Mouse (Mus musculus) embryo, embryonic 10 days (tissue): Measurements from ENCODE around the gene Dag1.
"Not testable (repeated sequence)": the region's sequence is repeated elsewhere in the genome, so short reads cannot be mapped to it uniquely, and the experiment has no call there.

Source experiments
- DNase-seq: peaks from one replicate; pipeline ENCODE4 v3.0.0-alpha.2; 2015; ENCODE audit warnings: low spot score

The Dag1 gene

DNA sequence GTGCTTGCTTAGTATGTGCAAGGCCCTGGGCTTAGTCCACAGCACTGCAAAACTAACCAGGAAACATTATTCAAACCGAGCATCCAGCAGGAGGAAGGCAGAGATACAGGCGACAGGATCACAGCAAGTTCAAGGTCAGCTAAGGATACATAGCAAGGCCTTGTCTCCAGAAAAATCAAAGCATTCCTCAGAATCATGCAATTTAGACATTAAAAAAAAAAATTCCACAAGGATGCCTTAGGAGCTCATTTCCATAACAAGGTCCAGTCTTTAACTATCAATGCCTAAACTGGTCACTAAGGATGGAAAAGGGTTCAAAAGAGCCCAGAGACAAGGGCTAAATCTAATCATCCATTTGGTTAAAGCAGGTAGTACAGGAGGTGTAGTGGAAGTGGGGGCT is 38.6 kb downstream of the Dag1 start:
- DNase-seq: no peak

DNA sequence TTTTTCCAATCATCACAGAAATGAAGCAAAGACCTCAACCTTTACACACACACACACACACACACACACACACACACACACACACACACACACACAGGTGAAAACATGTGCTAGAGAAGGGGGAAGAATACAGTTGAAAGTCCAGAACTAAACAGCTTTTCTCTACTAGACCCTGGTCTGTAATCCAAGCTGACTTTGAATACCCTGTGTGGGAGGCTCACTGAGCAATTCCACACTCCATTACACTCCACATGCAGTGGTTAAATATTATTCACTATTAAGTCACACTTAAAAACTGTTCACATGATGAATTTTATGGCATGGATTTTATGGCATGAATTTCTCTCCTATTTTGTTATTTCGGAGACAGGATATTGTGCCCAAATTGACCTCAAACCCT is 40.1 kb downstream of the Dag1 start:
- no peak for DNase-seq

DNA sequence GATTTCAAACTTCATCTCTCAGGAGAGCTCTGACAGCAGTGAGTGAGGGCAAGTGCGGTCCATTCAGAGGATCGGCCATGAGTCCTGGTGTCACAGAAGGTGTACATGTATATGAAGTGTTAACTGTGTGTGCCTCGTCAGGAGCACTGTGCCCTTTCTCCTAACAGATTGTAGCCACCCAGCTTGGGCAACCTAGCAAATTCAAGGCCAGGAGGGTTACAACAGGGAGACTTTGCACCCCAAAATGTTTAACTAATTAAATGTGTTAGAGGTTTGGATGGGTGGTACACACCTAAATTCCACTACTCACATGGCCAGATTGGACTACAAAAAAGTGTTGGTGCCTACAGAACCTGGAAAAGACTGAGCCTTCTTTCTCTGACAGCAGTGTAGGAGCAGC is 42.2 kb downstream of the Dag1 start:
- DNase-seq: no peak

DNA sequence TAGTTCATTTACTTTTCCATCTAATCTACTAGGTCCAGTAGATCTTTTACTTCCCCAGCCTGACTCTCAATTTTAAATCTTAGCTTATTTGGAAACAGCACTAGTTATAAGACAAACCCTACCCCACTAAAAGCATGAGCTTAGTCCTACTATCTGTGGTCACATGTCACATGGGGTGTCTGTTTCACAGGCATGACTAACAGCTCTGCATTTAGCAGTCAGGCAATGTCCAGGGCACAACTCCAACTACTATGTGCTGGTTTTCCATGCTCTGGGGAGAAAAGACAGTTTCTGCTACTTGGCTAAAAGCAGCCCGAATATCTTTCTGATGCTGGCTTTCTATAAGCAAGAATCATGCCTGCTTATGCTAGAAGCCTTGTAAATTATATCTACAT is 43.4 kb downstream of the Dag1 start:
- no peak for DNase-seq

DNA sequence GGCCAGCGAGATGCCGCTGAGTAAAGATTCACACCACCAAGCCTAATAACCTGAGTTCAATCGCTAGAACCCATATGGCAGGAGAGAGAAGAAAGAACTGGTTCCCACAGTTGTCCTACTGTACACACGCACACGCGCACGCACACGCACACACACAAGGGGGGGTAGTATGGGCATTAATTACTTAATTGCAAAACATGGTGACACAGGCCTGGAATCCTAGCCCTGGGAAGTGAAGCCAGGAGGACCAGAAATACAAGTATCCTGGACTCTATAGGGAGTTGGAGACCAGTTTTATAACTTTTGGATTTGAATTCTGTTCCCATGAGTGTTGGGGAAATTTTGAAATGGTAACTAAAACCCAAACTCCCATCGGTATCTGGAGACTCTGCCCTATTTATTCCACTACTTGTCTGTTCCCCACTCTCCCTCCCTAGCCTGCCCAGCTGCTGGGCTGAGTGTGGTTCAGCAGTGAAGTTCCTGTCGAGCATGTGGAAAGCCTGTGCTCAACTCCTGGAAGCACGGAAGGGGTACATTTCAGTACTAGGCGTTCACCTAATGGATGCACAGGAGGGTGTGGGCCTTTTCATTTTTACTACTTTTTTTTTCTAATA is 43.9 kb downstream of the Dag1 start:
- no peak for DNase-seq

DNA sequence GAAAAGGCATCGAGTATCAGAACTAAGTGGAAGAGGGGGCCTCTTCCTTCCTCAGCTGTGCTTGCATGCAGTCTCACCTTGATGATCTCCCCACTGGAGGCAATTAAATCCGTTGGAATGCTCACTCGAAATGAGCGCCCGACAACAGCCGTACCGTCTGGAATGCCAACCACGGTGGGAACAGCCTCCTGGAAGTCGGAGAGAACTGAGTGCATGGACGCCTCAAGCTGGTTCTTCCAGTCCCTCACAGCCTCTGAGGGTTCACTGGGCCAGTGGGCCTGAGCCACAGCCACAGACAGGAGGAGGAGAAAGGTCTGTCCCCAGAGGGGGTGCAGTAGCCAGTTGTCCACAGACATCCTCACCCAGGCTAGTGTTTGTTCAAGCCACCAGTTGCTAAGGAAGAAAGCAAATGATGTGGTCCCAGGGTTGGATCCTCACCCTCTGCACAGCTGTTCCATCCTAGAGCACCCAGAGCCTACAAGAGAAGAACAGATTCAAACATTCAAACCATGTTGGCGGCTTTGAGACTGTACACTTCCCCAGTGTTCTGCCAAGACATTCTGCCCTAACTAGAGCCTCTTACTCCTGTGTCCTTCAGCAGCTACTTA is 45.7 kb downstream of the Dag1 start:
- no peak for DNase-seq

DNA sequence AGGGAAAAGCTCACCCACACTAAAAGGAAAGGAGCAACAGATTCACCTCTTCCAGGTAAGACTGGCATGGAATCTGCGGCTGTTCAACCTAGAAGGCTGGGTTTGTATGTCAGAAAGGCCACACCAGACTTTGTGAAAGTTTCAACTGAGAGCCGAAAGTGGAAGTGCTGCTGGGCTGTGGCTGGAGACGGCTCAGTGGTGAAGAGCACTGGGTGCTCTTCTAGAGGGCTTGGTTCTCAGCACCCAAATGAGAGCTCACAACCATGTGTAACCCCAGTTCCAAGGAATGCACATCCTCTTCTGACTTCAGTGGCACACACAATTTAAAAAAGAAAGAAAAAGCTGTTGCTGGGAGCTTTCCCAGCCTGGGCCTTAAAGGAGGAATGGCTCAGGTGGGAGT is 46.4 kb downstream of the Dag1 start:
- no peak for DNase-seq

DNA sequence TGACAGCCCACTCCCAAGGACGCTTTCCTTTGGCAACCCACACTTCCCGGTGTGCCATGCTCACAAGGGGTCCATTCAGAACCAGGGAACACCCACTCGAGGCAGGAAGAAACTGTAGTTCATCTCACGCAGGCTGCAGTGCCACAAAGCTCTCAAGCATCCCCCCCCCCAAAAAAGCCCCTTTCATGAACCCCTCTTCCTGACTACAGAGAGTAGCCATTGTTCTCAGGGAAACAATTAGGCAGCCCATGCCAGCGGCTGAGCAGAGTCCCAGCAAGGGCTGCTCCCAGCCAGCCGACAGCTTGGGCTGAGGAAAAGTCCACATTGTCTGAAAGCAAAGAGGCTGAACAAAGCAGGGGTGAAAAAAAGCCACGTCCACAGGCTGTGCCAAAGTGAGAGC is 50.7 kb downstream of the Dag1 start:
- DNase-seq: peak; percentile 71

DNA sequence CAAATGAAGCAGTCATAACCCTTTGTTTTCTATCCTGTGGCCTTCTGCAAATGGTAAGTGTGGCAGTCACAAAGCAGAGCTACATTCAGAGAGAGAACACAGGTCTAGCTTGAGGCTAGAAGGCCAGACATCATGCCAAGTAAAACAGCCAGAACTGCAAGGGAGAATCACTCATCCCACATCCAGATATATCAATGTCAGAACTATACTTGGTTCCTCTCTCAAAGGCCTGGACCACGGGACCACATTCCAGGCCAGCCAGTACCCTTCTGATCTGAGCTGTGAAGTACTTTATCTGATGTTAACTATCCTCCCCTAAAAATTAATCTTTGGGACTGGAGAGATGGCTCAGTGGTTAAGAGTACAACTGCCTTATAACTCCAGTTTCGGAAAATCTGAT is 51.3 kb downstream of the Dag1 start:
- DNase-seq: no peak

DNA sequence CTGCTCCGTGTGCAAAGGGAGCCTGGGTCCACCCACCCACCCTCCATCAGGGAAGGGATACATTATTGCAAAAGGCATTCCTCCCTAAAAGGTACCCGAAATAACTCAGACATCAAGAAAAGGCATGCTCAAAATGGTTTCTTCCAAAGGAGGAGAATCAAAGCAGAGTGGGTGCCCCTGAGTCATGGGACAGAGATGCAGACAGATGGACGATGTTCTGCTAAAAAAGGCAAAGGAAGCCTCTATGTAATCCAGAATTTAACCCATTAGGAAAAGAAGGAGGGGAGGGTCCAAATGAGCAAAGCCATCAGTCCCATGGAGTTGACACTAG is 58.2 kb downstream of the Dag1 start:
- no peak for DNase-seq

DNA sequence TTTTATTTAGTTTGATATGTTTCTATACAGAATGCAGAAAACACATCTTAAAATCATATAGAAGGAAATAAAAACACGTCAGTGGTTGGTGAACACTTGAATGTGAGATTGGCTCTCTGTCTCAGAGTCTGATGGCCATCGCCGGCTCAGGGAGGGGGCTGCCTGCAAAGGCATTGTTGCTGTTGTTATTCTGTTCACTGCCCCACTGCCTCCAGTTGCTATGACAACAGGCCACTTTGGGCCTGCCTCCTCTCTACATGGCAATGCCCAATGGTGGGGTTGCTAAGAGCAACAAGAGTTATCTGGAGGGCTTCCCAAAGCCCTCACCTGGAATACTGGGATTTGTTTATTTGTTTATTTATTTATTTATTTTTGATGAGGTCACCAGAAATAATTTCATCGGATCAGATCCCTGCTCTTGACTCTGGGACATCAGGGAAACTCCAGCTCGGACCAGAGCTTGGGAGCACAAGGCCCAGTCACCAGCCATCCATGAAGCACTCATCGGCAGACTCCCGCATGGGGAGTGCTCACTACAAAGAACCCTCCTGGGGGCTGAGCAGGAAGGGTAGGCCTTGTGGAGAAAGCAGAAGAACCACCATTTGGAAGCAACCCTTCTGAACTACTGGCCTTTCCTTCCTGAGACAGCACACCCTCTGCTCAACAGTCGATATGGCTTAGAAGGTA is 58.7 kb downstream of the Dag1 start:
- peak; percentile 73 for DNase-seq

DNA sequence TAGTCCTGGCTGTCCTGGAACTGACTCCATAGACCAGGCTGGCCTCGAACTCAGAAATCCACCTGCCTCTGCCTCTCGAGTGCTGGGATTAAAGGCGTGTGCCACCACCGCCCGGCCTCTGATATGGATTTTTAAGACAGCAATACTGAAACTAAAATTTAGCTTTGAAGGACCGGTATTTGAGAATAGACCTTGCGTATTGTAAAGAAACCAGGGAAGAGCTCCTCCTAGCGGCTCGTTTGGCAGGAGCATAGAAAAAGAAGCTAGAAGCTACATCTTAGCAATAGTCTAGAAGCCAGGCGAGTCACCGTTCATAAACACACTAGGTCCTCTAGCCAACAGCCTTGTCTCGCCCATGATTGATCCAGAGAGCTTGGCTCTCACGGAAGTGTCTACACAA is 60.7 kb downstream of the Dag1 start:
- peak; percentile 63 for DNase-seq

DNA sequence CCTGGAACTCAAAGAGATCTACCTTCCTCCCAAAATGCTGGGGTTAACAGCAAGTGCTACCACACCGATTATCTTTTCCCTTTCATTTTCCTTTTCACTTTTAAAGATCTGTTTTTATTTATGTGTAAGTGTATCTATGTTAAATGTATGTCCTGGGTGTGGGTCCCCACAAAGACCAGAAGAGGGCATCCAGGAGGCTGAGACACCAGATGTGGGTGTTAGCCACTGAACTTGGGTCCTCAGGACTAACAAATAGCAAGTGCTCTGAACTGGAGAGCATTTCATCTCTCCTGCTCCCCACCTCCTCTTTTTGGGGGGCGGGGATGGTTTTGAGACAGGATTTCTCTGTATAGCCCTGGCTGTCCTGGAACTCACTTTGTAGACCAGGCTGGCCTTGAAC is 61.6 kb downstream of the Dag1 start:
- no peak for DNase-seq

DNA sequence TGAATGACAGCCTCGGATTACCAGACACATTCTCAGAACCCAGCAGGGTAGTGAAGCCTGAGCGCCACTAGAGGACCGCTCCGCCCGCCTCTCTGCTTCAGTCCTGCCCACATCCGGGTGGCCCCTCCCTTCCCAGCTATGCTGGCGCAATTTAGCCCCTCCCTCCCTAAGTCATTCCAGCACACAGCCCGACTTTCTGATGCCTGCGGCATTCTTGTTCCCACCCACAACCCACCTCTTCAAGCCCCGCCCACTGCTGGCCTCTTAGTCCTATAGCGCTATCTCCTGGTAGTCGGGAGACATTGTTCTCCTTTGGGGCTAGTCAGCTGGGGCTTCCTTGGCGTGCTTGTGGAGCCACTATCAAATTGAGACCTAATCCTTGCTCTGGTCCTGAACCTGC is 62.6 kb downstream of the Dag1 start:
- DNase-seq: peak; percentile 97

DNA sequence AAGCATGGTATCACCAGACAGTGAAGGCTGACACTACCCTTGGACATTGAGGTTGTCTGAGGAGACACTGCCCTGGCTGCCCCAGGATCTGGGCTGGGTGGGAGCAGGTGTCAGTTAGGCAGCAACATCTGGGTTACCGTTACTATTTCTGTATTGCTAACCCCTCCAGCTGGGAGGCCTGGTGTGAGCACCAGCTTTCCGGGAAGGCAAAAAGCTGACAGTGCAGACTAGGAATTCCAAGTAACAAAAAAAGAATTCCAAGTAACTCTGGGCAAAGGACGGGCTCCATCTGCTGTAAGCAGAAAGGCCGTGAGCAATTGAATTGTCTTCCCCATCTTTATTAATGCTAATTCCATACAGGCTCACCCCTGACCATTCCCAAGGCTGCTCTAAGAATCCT is 65.1 kb downstream of the Dag1 start:
- DNase-seq: no peak

DNA sequence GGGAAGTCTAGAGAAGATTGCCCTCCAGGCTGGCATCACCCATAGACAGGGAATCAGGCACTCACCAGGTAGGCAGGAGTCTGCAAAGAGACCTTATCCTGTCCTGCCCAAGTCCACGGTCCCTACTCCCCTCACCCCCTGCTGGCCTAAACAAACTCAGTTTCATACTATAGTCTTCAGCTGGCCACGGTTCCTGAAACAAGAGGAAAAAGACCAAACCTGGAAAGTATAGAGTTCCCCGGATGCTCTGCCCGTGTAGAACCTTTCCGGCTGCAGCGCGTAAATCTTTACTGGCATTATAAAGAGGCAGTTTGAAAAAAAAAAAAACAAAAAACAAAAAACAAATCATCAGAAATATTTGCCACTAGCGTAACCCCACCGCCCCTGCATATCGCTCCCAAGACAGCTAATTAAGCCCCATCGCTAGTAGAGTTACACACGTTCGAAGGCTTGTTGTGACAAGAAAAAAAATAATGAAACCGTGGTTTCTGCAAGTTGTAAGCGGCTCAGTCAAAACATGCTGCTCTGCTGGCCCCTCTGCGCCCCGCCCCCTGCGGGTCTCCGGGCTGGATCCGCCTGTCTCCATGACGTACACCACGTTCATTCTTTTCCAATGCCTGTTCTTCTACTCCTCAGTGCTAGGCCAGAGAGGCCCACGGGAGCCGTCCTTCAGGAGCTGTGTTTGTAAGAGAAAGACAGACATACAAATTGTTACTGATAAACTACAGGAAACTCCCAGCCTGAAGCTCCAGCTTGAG is 66.7 kb downstream of the Dag1 start:
- DNase-seq: peak; percentile 47

DNA sequence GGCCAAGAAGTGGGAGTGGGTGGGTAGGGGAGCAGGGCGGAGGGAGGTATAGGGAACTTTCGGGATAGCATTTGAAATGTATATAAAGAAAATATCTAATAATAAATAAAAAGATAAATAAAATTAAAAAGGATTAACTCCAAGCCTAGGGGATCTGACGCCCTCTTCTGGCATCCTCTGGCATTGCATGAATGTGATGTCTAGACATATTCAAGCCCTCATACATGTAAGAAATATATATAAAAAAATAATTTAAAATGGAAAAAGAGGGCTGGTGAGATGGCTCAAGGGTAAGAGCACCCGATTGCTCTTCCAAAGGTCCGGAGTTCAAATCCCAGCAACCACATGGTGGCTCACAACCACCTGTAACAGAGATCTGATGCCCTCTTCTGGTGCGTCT is 67.5 kb downstream of the Dag1 start:
- DNase-seq: not testable (repeated sequence)

DNA sequence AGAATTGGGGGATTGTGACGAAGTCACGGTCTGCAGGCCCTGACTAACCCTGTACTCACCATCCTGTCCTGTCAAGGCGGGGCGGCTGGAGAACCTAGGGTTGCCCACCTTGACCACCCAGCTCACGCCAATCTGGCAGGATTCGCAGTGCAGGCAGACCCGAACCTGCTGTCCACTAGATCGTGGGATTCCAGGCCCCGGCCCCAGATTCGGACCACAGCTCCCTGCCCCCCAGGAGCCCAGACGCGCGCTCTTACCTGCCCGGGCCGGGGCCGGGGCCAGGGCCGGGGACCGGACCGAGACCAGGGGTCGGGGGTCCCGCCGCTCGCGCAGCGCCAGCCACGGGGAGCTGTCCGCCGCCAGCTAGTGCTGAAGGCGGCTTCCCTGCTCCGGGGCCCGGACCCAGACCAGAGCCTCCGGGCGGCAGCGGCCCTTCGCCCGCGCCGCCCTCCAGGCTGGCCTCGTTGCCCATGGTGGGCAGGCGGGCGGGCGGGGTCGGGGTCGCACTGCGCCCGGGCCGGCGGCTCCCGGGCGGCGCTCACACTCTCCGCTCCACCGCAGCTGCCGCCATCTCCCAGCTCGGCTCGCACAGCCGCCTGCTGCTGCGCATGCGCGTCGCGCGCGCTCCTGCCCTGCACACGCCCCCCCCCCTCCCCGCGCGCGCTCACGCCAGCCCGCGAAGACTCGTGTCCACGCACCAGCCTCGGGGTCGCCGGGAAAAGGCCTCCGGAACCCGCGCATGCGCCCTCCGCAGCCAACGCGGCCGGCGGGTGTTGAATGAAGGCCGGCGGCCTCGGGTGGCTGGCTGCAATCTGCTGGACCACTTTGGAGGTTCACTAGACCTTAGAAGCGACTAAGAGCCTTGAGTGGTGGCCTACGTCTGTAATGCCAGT is 73.7 kb downstream of the Dag1 start, which contains the start of gene Bsn:
Gene Bsn, minus strand, starts transcription at position 598 of the 893 bp plus-strand sequence.
- peak; percentile 82 for DNase-seq

DNA sequence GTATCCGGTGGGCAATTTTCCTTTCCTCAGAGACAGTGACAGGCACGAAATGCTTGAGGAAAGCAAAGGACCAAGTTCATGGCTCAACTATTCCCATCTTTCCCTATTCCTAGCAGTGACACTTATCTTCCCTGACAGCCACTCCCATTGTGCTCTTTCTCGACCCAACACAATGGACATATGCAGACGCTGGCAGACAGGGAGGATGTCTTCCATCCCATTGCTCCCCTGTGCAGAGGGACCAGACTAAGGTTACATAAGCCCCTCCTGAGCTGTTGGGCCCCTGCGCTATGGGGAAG is 74.3 kb downstream of the Dag1 start:
- no peak for DNase-seq

DNA sequence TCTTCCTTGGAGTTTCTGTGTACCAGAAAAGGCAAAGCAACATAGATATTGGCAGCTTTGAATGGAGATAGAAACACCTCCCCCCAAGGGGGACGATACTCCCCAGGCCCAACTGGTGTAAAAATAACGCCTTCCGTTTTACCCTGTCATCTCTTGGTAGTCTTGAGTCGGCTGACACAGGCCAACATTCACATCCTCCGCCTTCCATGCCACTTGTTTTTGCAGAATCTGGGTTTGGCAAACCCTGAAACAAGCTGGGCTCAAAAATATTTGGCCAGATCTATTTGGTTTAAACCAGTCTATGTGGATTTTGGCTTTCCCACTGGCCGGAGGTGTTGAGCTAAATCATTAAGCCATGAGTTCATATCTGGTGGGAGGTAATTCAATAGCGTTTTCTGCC is 74.7 kb downstream of the Dag1 start:
- DNase-seq: no peak

DNA sequence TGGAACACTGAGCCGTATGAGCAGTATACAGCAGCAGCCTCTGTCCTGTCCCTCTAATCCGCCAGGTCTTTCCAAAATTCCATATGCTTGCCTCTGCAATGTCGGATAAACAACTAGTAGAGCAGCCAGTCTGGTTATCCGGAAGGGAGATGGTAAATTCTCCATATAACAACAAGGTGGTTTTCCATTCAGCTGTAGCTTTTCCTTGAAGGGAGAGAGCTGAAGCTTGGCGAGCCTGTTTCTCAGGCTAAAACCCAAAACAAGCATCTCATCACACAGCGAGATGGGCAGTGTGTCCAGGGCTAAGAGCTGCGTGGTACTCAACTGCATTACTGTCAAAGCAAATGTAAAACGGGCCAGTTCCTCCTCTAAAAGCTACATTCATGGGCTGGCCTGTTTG is 75.2 kb downstream of the Dag1 start:
- DNase-seq: no peak

DNA sequence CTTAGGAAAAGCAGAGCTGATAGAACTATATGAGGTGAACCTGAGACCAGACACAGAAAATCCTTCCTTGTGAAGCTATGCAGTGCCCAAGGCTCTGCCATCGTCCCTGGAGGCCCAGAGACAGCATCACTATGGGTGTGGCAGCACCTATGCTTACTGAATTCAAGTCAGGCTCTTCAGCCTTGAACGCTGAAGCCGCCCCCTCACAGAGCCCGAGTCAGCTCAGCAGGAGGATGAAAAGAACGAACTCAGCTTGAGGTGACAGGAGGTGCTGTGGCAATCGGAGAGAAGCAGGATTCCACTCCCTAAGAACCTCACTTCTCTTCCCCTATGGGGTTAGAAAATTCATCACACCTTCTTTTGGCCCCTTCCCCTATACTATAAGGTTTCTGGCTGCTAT is 76.1 kb downstream of the Dag1 start:
- no peak for DNase-seq
